10 mouse cellular contexts compared by ENCODE assay signal in the genomic region with DNA sequence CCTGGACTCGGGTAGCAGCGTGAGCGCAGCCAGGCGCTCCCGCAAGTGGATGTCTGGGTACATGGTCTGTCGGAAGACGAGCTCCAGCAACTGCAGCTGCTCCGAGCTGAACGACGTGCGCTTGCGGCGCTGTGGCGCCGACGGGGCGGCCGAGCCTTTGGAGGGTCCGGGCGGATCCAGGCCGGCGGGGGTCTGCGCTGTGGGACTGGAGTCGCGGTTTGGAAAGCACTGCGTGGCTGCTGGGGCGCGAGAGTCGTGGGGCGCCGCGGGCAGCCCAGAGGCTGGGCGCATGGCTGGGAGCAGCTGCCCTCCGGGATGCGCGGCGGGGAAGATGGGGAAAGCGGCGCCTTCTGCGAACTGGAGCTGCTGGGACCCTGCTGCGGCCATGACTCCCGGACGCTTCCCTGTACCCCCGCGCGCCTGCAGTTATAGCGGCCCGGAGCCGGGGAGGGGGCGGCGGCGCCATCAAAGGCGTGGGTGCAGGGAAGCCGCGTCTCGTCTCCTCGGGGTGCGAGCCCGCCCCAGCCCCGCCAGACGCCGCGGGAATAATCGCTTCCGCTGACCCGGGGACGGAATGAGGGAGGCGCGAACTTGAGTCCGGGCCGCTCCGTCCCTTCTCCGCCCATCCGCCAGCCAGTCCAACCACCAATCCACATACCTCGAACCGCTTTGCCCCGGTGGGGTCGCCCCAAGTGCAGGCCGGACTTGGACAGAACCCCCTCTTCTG. TPM values are rescaled to one million over a fixed set of nuclear protein-coding genes. Genes with fewer than 3 reads are reported as not detected.
A peak's percentile ranks its signal among the peaks of the same experiment; 100 is the strongest.
DNase-seq lines count a peak whose midpoint lies in the region; ATAC-seq lines count a peak whose summit lies in the region.
"Had no signal": no experiment of that assay in that cellular context is flagged by ENCODE, and none has a peak within 500 bp of the region (broad histone marks: within the 10 kb centered on the region; RNA-seq: fewer than 3 reads in every experiment).

Gene Mixl1, minus strand, starts transcription at position 409 of the 727 bp plus-strand sequence.

- ATAC-seq in heart, embryonic 16.5 days (replicated peaks; ENCODE audit: extremely low read depth, insufficient read depth, low FRiP score), result peak; percentile 41; the same call in 1 of the 2 replicates
- ATAC-seq in liver, embryonic 11.5 days (replicated peaks; ENCODE audit: low FRiP score), result peak; percentile 26; the same call in 1 of the 2 replicates
- 0 out of 2 replicates have a peak, but pooled peaks have one; percentile 46 for ATAC-seq in stomach, embryonic 14.5 days (ENCODE audit: insufficient number of reproducible peaks, insufficient read depth, low FRiP score, low read depth)

- no peaks in the 10 kb centered on the region for H3K9me3 ChIP-seq in heart, embryonic 16.5 days (replicated peaks; ENCODE audit: control insufficient read depth, low read length)
- no peaks in the 10 kb centered on the region for H3K9me3 ChIP-seq in liver, embryonic 11.5 days (ENCODE audit: control insufficient read depth, low read length)
- H3K9me3 ChIP-seq in stomach, embryonic 14.5 days (ENCODE audit: control insufficient read depth, low read depth, low read length), result no peaks in the 10 kb centered on the region

- 0 out of 2 replicates have a peak, but pooled peaks cover 4% of the 10 kb centered on the region for H3K4me1 ChIP-seq in heart, embryonic 16.5 days (ENCODE audit: control insufficient read depth, insufficient read depth, low read length)
- peaks cover 6% of the 10 kb centered on the region; the same call in 1 of the 2 replicates for H3K4me1 ChIP-seq in liver, embryonic 11.5 days (replicated peaks; ENCODE audit: control insufficient read depth, insufficient read depth, low read length)
- H3K4me1 ChIP-seq in stomach, embryonic 14.5 days (ENCODE audit: control insufficient read depth, insufficient read depth, low read length), result no peaks in the 10 kb centered on the region

- peaks cover 5% of the 10 kb centered on the region; the same call in 1 of the 2 replicates for H3K36me3 ChIP-seq in heart, embryonic 16.5 days (ENCODE audit: control insufficient read depth, insufficient read depth)
- H3K36me3 ChIP-seq in liver, embryonic 11.5 days (ENCODE audit: control insufficient read depth, insufficient read depth, low read length), result peaks cover 1% of the 10 kb centered on the region; the same call in 1 of the 2 replicates
- no peaks in the 10 kb centered on the region for H3K36me3 ChIP-seq in stomach, embryonic 14.5 days (ENCODE audit: control insufficient read depth, insufficient read depth, low read length)

- WGBS in heart, embryonic 16.5 days, result under 1% methylated on average over 79 of the region's 79 CpGs
- WGBS in liver, embryonic 11.5 days, result 2% methylated on average over 78 of the region's 79 CpGs
- under 1% methylated on average over 71 of the region's 79 CpGs for WGBS in stomach, embryonic 14.5 days

- peaks cover 41% of the 10 kb centered on the region for H3K27me3 ChIP-seq in heart, embryonic 16.5 days (ENCODE audit: control insufficient read depth, insufficient read depth, low read length)
- H3K27me3 ChIP-seq in liver, embryonic 11.5 days (replicated peaks; ENCODE audit: control insufficient read depth, insufficient read depth, low read length), result peaks cover 42% of the 10 kb centered on the region
- H3K27me3 ChIP-seq in stomach, embryonic 14.5 days (ENCODE audit: control insufficient read depth, insufficient read depth, low read length), result peaks cover 29% of the 10 kb centered on the region; the same call in 1 of the 2 replicates
- H3K27me3 ChIP-seq: CH12.LX had no signal

- peak; percentile 21 for DNase-seq in gastrocnemius, postnatal 10 days
- no peak for DNase-seq in gastrocnemius, postnatal 25 days
- peak; percentile 81 for DNase-seq in ZHBTc4 (ENCODE audit: low read depth, low spot score)
- DNase-seq in liver, embryonic 11.5 days (ENCODE audit: low spot score), result peak; percentile 60
- no peak for DNase-seq in urinary bladder, adult 2 months (ENCODE audit: low spot score)
- DNase-seq in right cerebral cortex, postnatal 10 days (ENCODE audit: low spot score in 2 of 2), result no peak

- peak within 1 kb of the TSS; percentile 72 for H3K4me2 ChIP-seq in heart, embryonic 16.5 days (ENCODE audit: low read depth, low read length)
- peak within 1 kb of the TSS; percentile 71 for H3K4me2 ChIP-seq in liver, embryonic 11.5 days
- H3K4me2 ChIP-seq in stomach, embryonic 14.5 days (replicated peaks; ENCODE audit: low read depth, low read length), result peak within 1 kb of the TSS; percentile 67

- H3K27ac ChIP-seq in heart, embryonic 16.5 days (ENCODE audit: low read length), result no peak within 1 kb of the TSS
- no peak within 1 kb of the TSS for H3K27ac ChIP-seq in liver, embryonic 11.5 days (ENCODE audit: low read depth, low read length)
- no peak within 1 kb of the TSS for H3K27ac ChIP-seq in stomach, embryonic 14.5 days (ENCODE audit: low read length)

- peak within 1 kb of the TSS; percentile 54 for H3K4me3 ChIP-seq in heart, embryonic 16.5 days (ENCODE audit: low read length)
- H3K4me3 ChIP-seq in liver, embryonic 11.5 days (ENCODE audit: low read depth, low read length), result peak within 1 kb of the TSS; percentile 54
- peak within 1 kb of the TSS; percentile 48 for H3K4me3 ChIP-seq in stomach, embryonic 14.5 days (ENCODE audit: low read depth, low read length)

- H3K9ac ChIP-seq in heart, embryonic 16.5 days (ENCODE audit: low read length), result 0 out of 2 replicates have a peak within 1 kb of the TSS, but pooled peaks have one; percentile 48
- H3K9ac ChIP-seq in liver, embryonic 11.5 days (ENCODE audit: low read depth, low read length), result peak within 1 kb of the TSS; percentile 48
- peak within 1 kb of the TSS; percentile 28; the same call in 1 of the 2 replicates for H3K9ac ChIP-seq in stomach, embryonic 14.5 days (replicated peaks; ENCODE audit: low read depth, low read length)

RNA-seq across cellular contexts. Expression of gene Mixl1, which starts in this region (rescaled TPM):
- total RNA-seq in gastrocnemius, postnatal 10 days (2021), result not detected
- not detected for total RNA-seq in gastrocnemius, postnatal 25 days (2021)
- 0.24 TPM in 1 of 2 replicates, not detected in the other for polyA plus RNA-seq in heart, embryonic 16.5 days (2015; fragmentation: Nextera tagmentation; extraction: Ambion mirVana)
- 1.8 and 2.0 TPM in 2 replicates for polyA plus RNA-seq in liver, embryonic 11.5 days (2014; fragmentation: Nextera tagmentation; extraction: Ambion mirVana)
- polyA plus RNA-seq in stomach, embryonic 14.5 days (2014; fragmentation: Nextera tagmentation; extraction: Ambion mirVana), result 0.27 TPM in 1 of 2 replicates, not detected in the other
- not detected in 2 replicates for polyA plus RNA-seq in urinary bladder, adult 2 months (2012; rRNA removed)
- total RNA-seq: CH12.LX; left cerebral cortex, postnatal 10 days had no signal

Comparison
In these comparisons a context has a peak if more than half of its experiments do, and no peak if none do; other contexts are left out.
1. Peak in DNase-seq in gastrocnemius, postnatal 10 days; RNA of the gene not detected or under 1 TPM.
2. Peak in ATAC-seq, H3K4me3 ChIP-seq, H3K9ac ChIP-seq and H3K4me2 ChIP-seq in heart, embryonic 16.5 days; RNA of the gene not detected or under 1 TPM.
3. Peak in ATAC-seq, H3K4me3 ChIP-seq, H3K9ac ChIP-seq and H3K4me2 ChIP-seq in stomach, embryonic 14.5 days; RNA of the gene not detected or under 1 TPM.
4. DNase-seq: peak in ZHBTc4 (single experiment) and liver, embryonic 11.5 days (single experiment); none in gastrocnemius, postnatal 25 days (single experiment), urinary bladder, adult 2 months (single experiment) and right cerebral cortex, postnatal 10 days (0 of 2).
5. Peak in every context shown above with its lines, with median percentiles within 50 percentile points of each other: ATAC-seq, H3K4me2 ChIP-seq, H3K4me3 ChIP-seq and H3K9ac ChIP-seq.